Mouse (Mus musculus): Measurements from ENCODE around the gene Nr2f2. TPM values are rescaled to one million over a fixed set of nuclear protein-coding genes. Genes with fewer than 3 reads are reported as not detected.

Nr2f2 gene
- polyA plus RNA-seq, 1 experiment from 2014 or later, result 95.7 TPM

GRCm38 (mm10) chr7:70348064-70348976 lies 18.2 kb downstream of the Nr2f2 start:
- H3K4me1 ChIP-seq (replicated peaks; ENCODE audit: control insufficient read depth, insufficient read depth, low read length), result peaks cover 59% of the 10 kb centered on the region
- peak overlapping the region; percentile 95 for H3K9ac ChIP-seq (ENCODE audit: low read length)
- peak overlapping the region; percentile 66 for H3K4me3 ChIP-seq (ENCODE audit: low read length)
- H3K36me3 ChIP-seq (ENCODE audit: control insufficient read depth, insufficient read depth, low read length), result 0 out of 2 replicates have a peak, but pooled peaks cover 2% of the 10 kb centered on the region
- peak overlapping the region; percentile 70 for H3K4me2 ChIP-seq (ENCODE audit: low read depth, low read length)
- H3K27ac ChIP-seq (ENCODE audit: low read length), result peak overlapping the region; percentile 96
- no peaks in the 10 kb centered on the region for H3K27me3 ChIP-seq (ENCODE audit: control insufficient read depth, insufficient read depth, low read depth, low read length)
- ATAC-seq (ENCODE audit: low read depth), result no peak
- H3K9me3 ChIP-seq (ENCODE audit: control insufficient read depth, low read length), result no peaks in the 10 kb centered on the region
- WGBS, result 35% methylated on average over 30 of the region's 30 CpGs

GRCm38 (mm10) chr7:70347618-70347958 lies 18.9 kb downstream of the Nr2f2 start:
- no peaks in the 10 kb centered on the region for H3K9me3 ChIP-seq (ENCODE audit: control insufficient read depth, low read length)
- H3K27ac ChIP-seq (ENCODE audit: low read length), result peak overlapping the region; percentile 96
- peak overlapping the region; percentile 70 for H3K4me2 ChIP-seq (ENCODE audit: low read depth, low read length)
- H3K4me3 ChIP-seq (ENCODE audit: low read length), result peak overlapping the region; percentile 66
- H3K9ac ChIP-seq (ENCODE audit: low read length), result peak overlapping the region; percentile 95
- 41% methylated on average over 14 of the region's 14 CpGs for WGBS
- no peak for ATAC-seq (ENCODE audit: low read depth)
- H3K4me1 ChIP-seq (replicated peaks; ENCODE audit: control insufficient read depth, insufficient read depth, low read length), result peaks cover 54% of the 10 kb centered on the region
- H3K27me3 ChIP-seq (ENCODE audit: control insufficient read depth, insufficient read depth, low read depth, low read length), result no peaks in the 10 kb centered on the region
- 0 out of 2 replicates have a peak, but pooled peaks cover 2% of the 10 kb centered on the region for H3K36me3 ChIP-seq (ENCODE audit: control insufficient read depth, insufficient read depth, low read length)

- no peaks in the 10 kb centered on the region for H3K27me3 ChIP-seq (ENCODE audit: control insufficient read depth, insufficient read depth, low read depth, low read length)
- 0 out of 2 replicates have a peak, but pooled peaks cover 2% of the 10 kb centered on the region for H3K36me3 ChIP-seq (ENCODE audit: control insufficient read depth, insufficient read depth, low read length)
- peak overlapping the region; percentile 96 for H3K27ac ChIP-seq (ENCODE audit: low read length)
- peak overlapping the region; percentile 95 for H3K9ac ChIP-seq (ENCODE audit: low read length)
- WGBS, result 40% methylated on average over 20 of the region's 20 CpGs
- H3K9me3 ChIP-seq (ENCODE audit: control insufficient read depth, low read length), result no peaks in the 10 kb centered on the region
- no peak for ATAC-seq (ENCODE audit: low read depth)
- H3K4me2 ChIP-seq (ENCODE audit: low read depth, low read length), result peak overlapping the region; percentile 70
- H3K4me1 ChIP-seq (replicated peaks; ENCODE audit: control insufficient read depth, insufficient read depth, low read length), result peaks cover 49% of the 10 kb centered on the region
- peak overlapping the region; percentile 43; the same call in 1 of the 2 replicates for H3K4me3 ChIP-seq (ENCODE audit: low read length)
Observed at GRCm38 (mm10) chr7:70346951-70347617, 19.5 kb downstream of the Nr2f2 start.

- peaks cover 49% of the 10 kb centered on the region for H3K4me1 ChIP-seq (replicated peaks; ENCODE audit: control insufficient read depth, insufficient read depth, low read length)
- peak overlapping the region; percentile 63 for H3K9ac ChIP-seq (ENCODE audit: low read length)
- H3K9me3 ChIP-seq (ENCODE audit: control insufficient read depth, low read length), result no peaks in the 10 kb centered on the region
- H3K4me2 ChIP-seq (ENCODE audit: low read depth, low read length), result peak overlapping the region; percentile 70
- 2% methylated on average over 35 of the region's 35 CpGs for WGBS
- H3K27me3 ChIP-seq (ENCODE audit: control insufficient read depth, insufficient read depth, low read depth, low read length), result no peaks in the 10 kb centered on the region
- H3K4me3 ChIP-seq (ENCODE audit: low read length), result peak overlapping the region; percentile 43
- H3K27ac ChIP-seq (ENCODE audit: low read length), result peak overlapping the region; percentile 34
- peak; percentile 47 for ATAC-seq (ENCODE audit: low read depth)
- 0 out of 2 replicates have a peak, but pooled peaks cover 2% of the 10 kb centered on the region for H3K36me3 ChIP-seq (ENCODE audit: control insufficient read depth, insufficient read depth, low read length)
Observed at GRCm38 (mm10) chr7:70346010-70346536, 20.5 kb downstream of the Nr2f2 start.

GRCm38 (mm10) chr7:70343426-70343825 lies 23.1 kb downstream of the Nr2f2 start:
- H3K4me2 ChIP-seq (ENCODE audit: low read depth, low read length), result no peak overlapping the region
- ATAC-seq (ENCODE audit: low read depth), result no peak
- H3K27me3 ChIP-seq (ENCODE audit: control insufficient read depth, insufficient read depth, low read depth, low read length), result no peaks in the 10 kb centered on the region
- no peak overlapping the region for H3K9ac ChIP-seq (ENCODE audit: low read length)
- H3K4me3 ChIP-seq (ENCODE audit: low read length), result no peak overlapping the region
- H3K27ac ChIP-seq (ENCODE audit: low read length), result no peak overlapping the region
- H3K9me3 ChIP-seq (ENCODE audit: control insufficient read depth, low read length), result no peaks in the 10 kb centered on the region
- H3K36me3 ChIP-seq (ENCODE audit: control insufficient read depth, insufficient read depth, low read length), result 0 out of 2 replicates have a peak, but pooled peaks cover 2% of the 10 kb centered on the region
- H3K4me1 ChIP-seq (replicated peaks; ENCODE audit: control insufficient read depth, insufficient read depth, low read length), result peaks cover 30% of the 10 kb centered on the region
- 50% methylated on average over 5 of the region's 5 CpGs for WGBS

- H3K4me3 ChIP-seq (ENCODE audit: low read length), result no peak overlapping the region
- no peak overlapping the region for H3K9ac ChIP-seq (ENCODE audit: low read length)
- no peak overlapping the region for H3K4me2 ChIP-seq (ENCODE audit: low read depth, low read length)
- peaks cover 26% of the 10 kb centered on the region for H3K4me1 ChIP-seq (replicated peaks; ENCODE audit: control insufficient read depth, insufficient read depth, low read length)
- no peak overlapping the region for H3K27ac ChIP-seq (ENCODE audit: low read length)
- H3K9me3 ChIP-seq (ENCODE audit: control insufficient read depth, low read length), result no peaks in the 10 kb centered on the region
- H3K36me3 ChIP-seq (ENCODE audit: control insufficient read depth, insufficient read depth, low read length), result 0 out of 2 replicates have a peak, but pooled peaks cover 2% of the 10 kb centered on the region
- no peak for ATAC-seq (ENCODE audit: low read depth)
- WGBS, result 59% methylated on average over 8 of the region's 8 CpGs
- H3K27me3 ChIP-seq (ENCODE audit: control insufficient read depth, insufficient read depth, low read depth, low read length), result no peaks in the 10 kb centered on the region
Observed at GRCm38 (mm10) chr7:70342771-70343170, 23.8 kb downstream of the Nr2f2 start.

GRCm38 (mm10) chr7:70342076-70342475 lies 24.5 kb downstream of the Nr2f2 start:
- no peak overlapping the region for H3K4me3 ChIP-seq (ENCODE audit: low read length)
- 0 out of 2 replicates have a peak, but pooled peaks cover 2% of the 10 kb centered on the region for H3K36me3 ChIP-seq (ENCODE audit: control insufficient read depth, insufficient read depth, low read length)
- H3K27ac ChIP-seq (ENCODE audit: low read length), result no peak overlapping the region
- H3K4me1 ChIP-seq (replicated peaks; ENCODE audit: control insufficient read depth, insufficient read depth, low read length), result peaks cover 25% of the 10 kb centered on the region
- no peak overlapping the region for H3K9ac ChIP-seq (ENCODE audit: low read length)
- peaks cover 5% of the 10 kb centered on the region for H3K27me3 ChIP-seq (ENCODE audit: control insufficient read depth, insufficient read depth, low read depth, low read length)
- 53% methylated on average over 2 of the region's 2 CpGs for WGBS
- no peak for ATAC-seq (ENCODE audit: low read depth)
- H3K4me2 ChIP-seq (ENCODE audit: low read depth, low read length), result no peak overlapping the region
- no peaks in the 10 kb centered on the region for H3K9me3 ChIP-seq (ENCODE audit: control insufficient read depth, low read length)

GRCm38 (mm10) chr7:70339998-70340630 lies 26.4 kb downstream of the Nr2f2 start:
- Histone ChIP-seq H3K4me2 (ENCODE audit: low read depth, low read length) (no peak overlapping the region), H3K27me3 (ENCODE audit: control insufficient read depth, insufficient read depth, low read depth, low read length) (peaks cover 12% of the 10 kb centered on the region), H3K36me3 (ENCODE audit: control insufficient read depth, insufficient read depth, low read length) (no peaks in the 10 kb centered on the region), H3K27ac (ENCODE audit: low read length) (no peak overlapping the region), H3K9me3 (ENCODE audit: control insufficient read depth, low read length) (no peaks in the 10 kb centered on the region), H3K9ac (ENCODE audit: low read length) (no peak overlapping the region), H3K4me3 (ENCODE audit: low read length) (no peak overlapping the region), H3K4me1 (replicated peaks; ENCODE audit: control insufficient read depth, insufficient read depth, low read length) (peaks cover 10% of the 10 kb centered on the region; the same call in 1 of the 2 replicates)
- no peak for ATAC-seq (ENCODE audit: low read depth)
- 64% methylated on average over 12 of the region's 12 CpGs for WGBS

Measured in lung, embryonic 16.5 days (tissue).